Mouse (Mus musculus) layer of hippocampus, adult 18-20 months (tissue): ENCODE measurements around the gene Tnni2. TPM values are rescaled to one million over a fixed set of nuclear protein-coding genes. Genes with fewer than 3 reads are reported as not detected.

Experiments used
- DNase-seq, 2 experiments: peaks; one replicate each; pipeline ENCODE4 v3.0.0; 2022; ENCODE audit warnings: low spot score in 2 of 2
- total RNA-seq, 2 experiments: library from RNA; stranded (reverse); gene quantifications; 2 replicates each; pipeline ENCODE4 v1.2.3; 2021

Gene Tnni2
- total RNA-seq, 2 experiments from 2014 or later = 1.2 TPM; not detected in 1

GRCm38 (mm10) chr7:142481568-142482255 is 40.1 kb downstream of the Tnni2 start:
- DNase-seq = no peak

- DNase-seq = no peak
Observed at GRCm38 (mm10) chr7:142482256-142482609, 40.6 kb downstream of the Tnni2 start.

GRCm38 (mm10) chr7:142483136-142483535 is 41.5 kb downstream of the Tnni2 start:
- no peak for DNase-seq

GRCm38 (mm10) chr7:142484780-142485179 is 43.2 kb downstream of the Tnni2 start:
- no peak for DNase-seq

- no peak for DNase-seq
Observed at GRCm38 (mm10) chr7:142486751-142487162, 45.1 kb downstream of the Tnni2 start.

- DNase-seq = peak in 1 of 2 experiments; percentile 58
Observed at GRCm38 (mm10) chr7:142487341-142487859, 45.8 kb downstream of the Tnni2 start.

GRCm38 (mm10) chr7:142488053-142488452 is 46.4 kb downstream of the Tnni2 start:
- DNase-seq = no peak

- DNase-seq = no peak
Observed at GRCm38 (mm10) chr7:142493535-142493934, 51.9 kb downstream of the Tnni2 start.

Other genes starting within 250 kb of the Tnni2 start
- gene Krtap5-3, start 240.4 kb upstream of the Tnni2 start, total RNA-seq = not detected
- not detected for gene Gm7579, start 229.9 kb upstream of the Tnni2 start, total RNA-seq
- not detected for gene Krtap5-5, start 211.8 kb upstream of the Tnni2 start, total RNA-seq
- not detected for gene Gm40460, start 200.7 kb upstream of the Tnni2 start, total RNA-seq
- not detected for gene Gm2431, start 183.5 kb upstream of the Tnni2 start, total RNA-seq
- not detected for gene Gm4559, start 167.4 kb upstream of the Tnni2 start, total RNA-seq
- not detected for gene Krtap5-1, start 144.7 kb upstream of the Tnni2 start, total RNA-seq
- gene Krtap5-4, start 138.3 kb upstream of the Tnni2 start, total RNA-seq = not detected
- gene Ifitm10, start 68.1 kb upstream of the Tnni2 start, total RNA-seq = 10 to 100 TPM; 36.8 to 37.1 TPM
- 1 to 10 TPM in 1 of 2 experiments, under 1 TPM in 1; 0.94 to 6.7 TPM for gene Gm49369, start 59.1 kb upstream of the Tnni2 start, total RNA-seq
- gene Ctsd, start 53.8 kb upstream of the Tnni2 start, total RNA-seq = 100 to 1,000 TPM; 303 to 349 TPM
- not detected for gene Syt8, start 7.0 kb upstream of the Tnni2 start, total RNA-seq
- 1 to 10 TPM; 2.6 to 3.1 TPM for gene Lsp1, start 19.0 kb downstream of the Tnni2 start, total RNA-seq
- not detected for gene Tnnt3, start 57.0 kb downstream of the Tnni2 start, total RNA-seq
- gene Mrpl23, start 90.9 kb downstream of the Tnni2 start, total RNA-seq = 1 to 10 TPM; 6.8 to 8.4 TPM
- 10 to 100 TPM; 42.7 to 46.4 TPM for gene Igf2, start 225.0 kb downstream of the Tnni2 start, total RNA-seq
- under 1 TPM; 0.10 to 0.20 TPM for gene Gm49394, start 228.1 kb downstream of the Tnni2 start, total RNA-seq